Mouse (Mus musculus): ENCODE data around the gene Gm49368.

- TF ChIP-seq CTCF (IDR thresholded peaks at IDR 0.05; ENCODE audit: control insufficient read depth, insufficient read depth, low read length), result no peak
- no peak for TF ChIP-seq POLR2A (IDR thresholded peaks at IDR 0.05; ENCODE audit: borderline replicate concordance, control insufficient read depth, low read depth, low read length)
Observed at GRCm38 (mm10) chr7:128044142-128044785, 18.2 kb upstream of the Gm49368 start.
